Mouse (Mus musculus) forebrain, postnatal 0 days (tissue): ENCODE measurements around the gene Rbm34. TPM values are rescaled to one million over a fixed set of nuclear protein-coding genes. Genes with fewer than 3 reads are reported as not detected.
A peak's percentile ranks its signal among the peaks of the same experiment; 100 is the strongest.

Experiments used
- ATAC-seq: fragments of 200-750 bp; cut with Nextera tagmentation; 2 replicates; pipeline ENCODE4 v1.8.0; 2017; ENCODE audit warnings: mild to moderate bottlenecking, moderate library complexity
- DNase-seq: peaks from one replicate; pipeline ENCODE4 v3.0.0-alpha.2; 2015
- H3K27ac ChIP-seq: fragments of 300-500 bp; sonication (generic); 2 replicates; pipeline ENCODE4 v1.5.1; 2014; ENCODE audit warnings: low read depth, mild to moderate bottlenecking, antibody characterized with exemption, low read length, moderate library complexity, mixed read lengths
- H3K27me3 ChIP-seq: fragments of 300-500 bp; sonication (generic); 2 replicates; pipeline ENCODE4 v1.6.1; 2014; ENCODE audit warnings: mild to moderate bottlenecking, low read length, mixed read lengths; ENCODE audit not compliant: insufficient read depth
- H3K36me3 ChIP-seq: fragments of 300-500 bp; sonication (generic); 2 replicates; pipeline ENCODE4 v1.6.1; 2014; ENCODE audit warnings: mild to moderate bottlenecking, moderate library complexity; ENCODE audit not compliant: insufficient read depth
- H3K4me1 ChIP-seq: fragments of 300-500 bp; sonication (generic); 2 replicates; pipeline ENCODE4 v1.6.1; 2014; ENCODE audit warnings: antibody characterized with exemption; ENCODE audit not compliant: insufficient read depth
- H3K4me2 ChIP-seq: fragments of 300-500 bp; sonication (generic); 2 replicates; pipeline ENCODE4 v1.6.1; 2014; ENCODE audit warnings: low read depth, mild to moderate bottlenecking, moderate library complexity
- H3K4me3 ChIP-seq: fragments of 300-500 bp; sonication (generic); 2 replicates; pipeline ENCODE4 v1.5.1; 2014; ENCODE audit warnings: low read depth, low read length, mixed read lengths
- H3K9ac ChIP-seq: fragments of 300-500 bp; sonication (generic); 2 replicates; pipeline ENCODE4 v1.6.1; 2014; ENCODE audit warnings: mild to moderate bottlenecking
- H3K9me3 ChIP-seq: fragments of 300-500 bp; sonication (generic); 2 replicates; pipeline ENCODE4 v1.6.1; 2016; ENCODE audit warnings: low read length
- CTCF ChIP-seq: sonication (generic); IDR thresholded peaks from 2 replicates; pipeline ENCODE4 v1.5.1; 2016; ENCODE audit warnings: antibody characterized with exemption, control low read depth, low read depth
- WGBS: fragments of 180-500 bp; shearing (Covaris S2); extraction: QIAGEN DNeasy Blood & Tissue Kit; methylation state at CpG from one replicate; pipeline ENCODE4 v1.1.7; 2014; 5-methylcytosine and 5-hydroxymethylcytosine counted together
- polyA plus RNA-seq: library from polyadenylated mRNA; unstranded; fragments of >200 nt; fragmentation: Nextera tagmentation; extraction: Ambion mirVana; gene quantifications from 2 replicates; pipeline ENCODE4 v1.2.1, GENCODE M21; 2015
- total RNA-seq: library from RNA; depleted of rRNA; stranded (reverse); fragments of >200 nt; gene quantifications from 2 replicates; pipeline ENCODE4 v1.2.3, GENCODE M21; 2014

Rbm34 gene
- total and polyA plus RNA-seq, 2 experiments from 2014 or later, result 24.7 to 31.1 TPM

GRCm38 (mm10) chr8:126931720-126932119 is 39.2 kb downstream of the Rbm34 start:
- peak; percentile 41; the same call in 1 of the 2 replicates for ATAC-seq
- Histone ChIP-seq H3K4me1 (no peaks in the 10 kb centered on the region), H3K27ac (no peak overlapping the region), H3K27me3 (no peaks in the 10 kb centered on the region), H3K4me3 (no peak overlapping the region), H3K36me3 (peaks cover 48% of the 10 kb centered on the region), H3K9ac (no peak overlapping the region), H3K4me2 (no peak overlapping the region), H3K9me3 (no peaks in the 10 kb centered on the region)
- WGBS, result 39% methylated on average over 2 of the region's 2 CpGs
- peak; percentile 48; the same call in 1 of the 2 replicates for TF ChIP-seq CTCF
- DNase-seq, result no peak

- Histone ChIP-seq H3K36me3 (peaks cover 32% of the 10 kb centered on the region), H3K27me3 (no peaks in the 10 kb centered on the region), H3K9ac (no peak overlapping the region), H3K4me3 (no peak overlapping the region), H3K27ac (no peak overlapping the region), H3K4me2 (no peak overlapping the region), H3K9me3 (no peaks in the 10 kb centered on the region), H3K4me1 (no peaks in the 10 kb centered on the region)
- TF ChIP-seq CTCF, result peak; percentile 92
- ATAC-seq, result no peak
- DNase-seq, result peak; percentile 80
- WGBS, result 77% methylated on average over 3 of the region's 3 CpGs
Observed at GRCm38 (mm10) chr8:126929607-126930161, 41.2 kb downstream of the Rbm34 start.

GRCm38 (mm10) chr8:126928755-126929505 is 41.9 kb downstream of the Rbm34 start:
- WGBS, result 91% methylated on average over 10 of the region's 10 CpGs
- Histone ChIP-seq H3K9ac (no peak overlapping the region), H3K27ac (no peak overlapping the region), H3K4me2 (no peak overlapping the region), H3K27me3 (no peaks in the 10 kb centered on the region), H3K4me1 (no peaks in the 10 kb centered on the region), H3K36me3 (peaks cover 27% of the 10 kb centered on the region), H3K9me3 (no peaks in the 10 kb centered on the region), H3K4me3 (no peak overlapping the region)
- ATAC-seq, result no peak
- DNase-seq, result no peak
- TF ChIP-seq CTCF, result no peak

- DNase-seq (no peak), ATAC-seq (no peak)
- no peak overlapping the region for H3K4me2 ChIP-seq
- H3K27me3 ChIP-seq, result no peaks in the 10 kb centered on the region
- H3K36me3 ChIP-seq, result peaks cover 18% of the 10 kb centered on the region
- no peaks in the 10 kb centered on the region for H3K4me1 ChIP-seq
- H3K9me3 ChIP-seq, result no peaks in the 10 kb centered on the region
- no peak overlapping the region for H3K4me3 ChIP-seq
- no peak overlapping the region for H3K27ac ChIP-seq
- TF ChIP-seq CTCF, result no peak
- H3K9ac ChIP-seq, result no peak overlapping the region
Observed at GRCm38 (mm10) chr8:126928028-126928427, 42.8 kb downstream of the Rbm34 start.

GRCm38 (mm10) chr8:126927058-126927457 is 43.8 kb downstream of the Rbm34 start:
- H3K27ac ChIP-seq, result no peak overlapping the region
- H3K27me3 ChIP-seq, result no peaks in the 10 kb centered on the region
- WGBS, result 61% methylated on average over 1 of the region's 1 CpGs
- no peaks in the 10 kb centered on the region for H3K9me3 ChIP-seq
- no peak overlapping the region for H3K4me3 ChIP-seq
- ATAC-seq, result no peak
- DNase-seq, result peak; percentile 43
- no peak overlapping the region for H3K9ac ChIP-seq
- no peaks in the 10 kb centered on the region for H3K4me1 ChIP-seq
- H3K36me3 ChIP-seq, result peaks cover 9% of the 10 kb centered on the region; the same call in 1 of the 2 replicates
- H3K4me2 ChIP-seq, result no peak overlapping the region
- TF ChIP-seq CTCF, result peak; percentile 67

- no peak for TF ChIP-seq CTCF
- Histone ChIP-seq H3K4me3 (no peak overlapping the region), H3K9me3 (no peaks in the 10 kb centered on the region), H3K27ac (no peak overlapping the region), H3K4me1 (no peaks in the 10 kb centered on the region), H3K27me3 (no peaks in the 10 kb centered on the region), H3K9ac (no peak overlapping the region), H3K4me2 (no peak overlapping the region), H3K36me3 (no peaks in the 10 kb centered on the region)
- DNase-seq, result no peak
- ATAC-seq, result no peak
- WGBS, result 95% methylated on average over 7 of the region's 7 CpGs
Observed at GRCm38 (mm10) chr8:126922981-126923380, 47.9 kb downstream of the Rbm34 start.

- H3K4me3 ChIP-seq, result no peak overlapping the region
- 88% methylated on average over 3 of the region's 3 CpGs for WGBS
- no peaks in the 10 kb centered on the region for H3K9me3 ChIP-seq
- DNase-seq (no peak), ATAC-seq (no peak)
- no peak overlapping the region for H3K4me2 ChIP-seq
- H3K4me1 ChIP-seq, result no peaks in the 10 kb centered on the region
- TF ChIP-seq CTCF, result no peak
- no peak overlapping the region for H3K27ac ChIP-seq
- no peaks in the 10 kb centered on the region for H3K36me3 ChIP-seq
- H3K27me3 ChIP-seq, result no peaks in the 10 kb centered on the region
- H3K9ac ChIP-seq, result no peak overlapping the region
Observed at GRCm38 (mm10) chr8:126921432-126921831, 49.4 kb downstream of the Rbm34 start.
